Mouse (Mus musculus) neural tube, embryonic 14.5 days (tissue): ENCODE measurements around the gene Ednra. TPM values are rescaled to one million over a fixed set of nuclear protein-coding genes. Genes with fewer than 3 reads are reported as not detected.

Experiments used
- ATAC-seq: fragments of 200-750 bp; cut with Nextera tagmentation; 2 replicates; pipeline ENCODE4 v1.8.0; 2017; ENCODE audit warnings: low read depth, mild to moderate bottlenecking, moderate TSS enrichment, moderate library complexity
- H3K27ac ChIP-seq: fragments of 300-500 bp; sonication (generic); 2 replicates; pipeline ENCODE4 v1.5.1; 2014; ENCODE audit warnings: low read depth, mild to moderate bottlenecking, control low read depth, low read length, moderate library complexity, mixed read lengths
- H3K27me3 ChIP-seq: fragments of 300-500 bp; sonication (generic); 2 replicates; pipeline ENCODE4 v1.6.1; 2014; ENCODE audit warnings: low read length; ENCODE audit not compliant: control insufficient read depth, insufficient read depth
- H3K36me3 ChIP-seq: fragments of 300-500 bp; sonication (generic); 2 replicates; pipeline ENCODE4 v1.6.1; 2014; ENCODE audit warnings: low read length, mixed read lengths; ENCODE audit not compliant: control insufficient read depth, insufficient read depth
- H3K4me1 ChIP-seq: fragments of 300-500 bp; sonication (generic); 2 replicates; pipeline ENCODE4 v1.6.1; 2014; ENCODE audit warnings: low read length; ENCODE audit not compliant: control insufficient read depth, insufficient read depth
- H3K4me2 ChIP-seq: fragments of 300-500 bp; sonication (generic); 2 replicates; pipeline ENCODE4 v1.6.1; 2014; ENCODE audit warnings: mild to moderate bottlenecking, low read depth, low read length, control low read depth
- H3K4me3 ChIP-seq: fragments of 300-500 bp; sonication (generic); 2 replicates; pipeline ENCODE4 v1.5.1; 2014; ENCODE audit warnings: low read depth, low read length, control low read depth, mixed read lengths
- H3K9ac ChIP-seq: fragments of 300-500 bp; sonication (generic); replicated peaks from 2 replicates; pipeline ENCODE4 v1.6.1; 2014; ENCODE audit warnings: low read depth, mild to moderate bottlenecking, control low read depth, low read length, mixed read lengths
- H3K9me3 ChIP-seq: fragments of 300-500 bp; sonication (generic); 2 replicates; pipeline ENCODE4 v1.6.1; 2016; ENCODE audit warnings: low read length; ENCODE audit not compliant: control insufficient read depth
- WGBS: fragments of 180-500 bp; shearing (Covaris S2); extraction: QIAGEN DNeasy Blood & Tissue Kit; methylation state at CpG from one replicate; pipeline ENCODE4 v1.1.7; 2014; 5-methylcytosine and 5-hydroxymethylcytosine counted together
- polyA plus RNA-seq: library from polyadenylated mRNA; unstranded; fragments of >200 nt; fragmentation: Nextera tagmentation; extraction: Ambion mirVana; gene quantifications from 2 replicates; pipeline ENCODE4 v1.2.1, GENCODE M21; 2014

Gene Ednra
- polyA plus RNA-seq, 1 experiment from 2014 or later: 7.0 TPM

GRCm38 (mm10) chr8:77732964-77733363 is 8.7 kb upstream of the Ednra start:
- H3K9ac ChIP-seq: no peak overlapping the region
- H3K9me3 ChIP-seq: peaks cover 3% of the 10 kb centered on the region; the same call in 1 of the 2 replicates
- H3K4me1 ChIP-seq: no peaks in the 10 kb centered on the region
- no peak for ATAC-seq
- no peaks in the 10 kb centered on the region for H3K27me3 ChIP-seq
- WGBS: 73% methylated on average over 3 of the region's 3 CpGs
- H3K27ac ChIP-seq: no peak overlapping the region
- H3K4me2 ChIP-seq: no peak overlapping the region
- H3K36me3 ChIP-seq: no peaks in the 10 kb centered on the region
- no peak overlapping the region for H3K4me3 ChIP-seq

GRCm38 (mm10) chr8:77725406-77725805 is 1.1 kb upstream of the Ednra start:
- H3K4me1 ChIP-seq: no peaks in the 10 kb centered on the region
- 83% methylated on average over 5 of the region's 5 CpGs for WGBS

GRCm38 (mm10) chr8:77723534-77724045 is 674 bp downstream of the Ednra start:
- peak overlapping the region; percentile 78 for H3K4me2 ChIP-seq
- H3K4me1 ChIP-seq: no peaks in the 10 kb centered on the region
- no peaks in the 10 kb centered on the region for H3K36me3 ChIP-seq
- peak; percentile 83 for ATAC-seq
- H3K9ac ChIP-seq: peak overlapping the region; percentile 47
- WGBS: 2% methylated on average over 16 of the region's 16 CpGs
- peak overlapping the region; percentile 58 for H3K27ac ChIP-seq
- no peaks in the 10 kb centered on the region for H3K9me3 ChIP-seq
- H3K4me3 ChIP-seq: peak overlapping the region; percentile 36
- peaks cover 4% of the 10 kb centered on the region; the same call in 1 of the 2 replicates for H3K27me3 ChIP-seq

More at GRCm38 (mm10) chr8:77725406-77725805, 1.1 kb upstream of the Ednra start:
- Histone ChIP-seq H3K36me3 (no peaks in the 10 kb centered on the region), H3K9me3 (no peaks in the 10 kb centered on the region), H3K9ac (no peak overlapping the region), H3K27me3 (peaks cover 4% of the 10 kb centered on the region; the same call in 1 of the 2 replicates), H3K4me2 (no peak overlapping the region), H3K27ac (no peak overlapping the region), H3K4me3 (no peak overlapping the region)
- no peak for ATAC-seq

- Histone ChIP-seq H3K36me3 (no peaks in the 10 kb centered on the region), H3K9me3 (no peaks in the 10 kb centered on the region), H3K9ac (no peak overlapping the region), H3K4me2 (peak overlapping the region; percentile 14; the same call in 1 of the 2 replicates), H3K4me3 (peak overlapping the region; percentile 36; the same call in 1 of the 2 replicates), H3K27me3 (peaks cover 4% of the 10 kb centered on the region; the same call in 1 of the 2 replicates), H3K27ac (no peak overlapping the region; the same call in 1 of the 2 replicates), H3K4me1 (no peaks in the 10 kb centered on the region)
- 93% methylated on average over 4 of the region's 4 CpGs for WGBS
- ATAC-seq: no peak
Observed at GRCm38 (mm10) chr8:77723018-77723417, 1.2 kb downstream of the Ednra start.

GRCm38 (mm10) chr8:77718933-77719332 is 5.3 kb downstream of the Ednra start:
- Histone ChIP-seq H3K27ac (no peak overlapping the region), H3K36me3 (no peaks in the 10 kb centered on the region), H3K9me3 (no peaks in the 10 kb centered on the region), H3K4me2 (no peak overlapping the region), H3K27me3 (no peaks in the 10 kb centered on the region), H3K9ac (no peak overlapping the region), H3K4me1 (no peaks in the 10 kb centered on the region), H3K4me3 (no peak overlapping the region)
- no peak for ATAC-seq
- 83% methylated on average over 2 of the region's 2 CpGs for WGBS

GRCm38 (mm10) chr8:77717036-77717435 is 7.2 kb downstream of the Ednra start:
- no peak overlapping the region for H3K27ac ChIP-seq
- WGBS: 64% methylated on average over 2 of the region's 2 CpGs
- no peaks in the 10 kb centered on the region for H3K4me1 ChIP-seq
- no peak overlapping the region for H3K9ac ChIP-seq
- no peaks in the 10 kb centered on the region for H3K9me3 ChIP-seq
- ATAC-seq: no peak
- no peaks in the 10 kb centered on the region for H3K36me3 ChIP-seq
- no peaks in the 10 kb centered on the region for H3K27me3 ChIP-seq
- no peak overlapping the region for H3K4me2 ChIP-seq
- no peak overlapping the region for H3K4me3 ChIP-seq

- Histone ChIP-seq H3K4me2 (no peak overlapping the region), H3K9me3 (no peaks in the 10 kb centered on the region), H3K4me1 (no peaks in the 10 kb centered on the region), H3K27ac (no peak overlapping the region), H3K36me3 (no peaks in the 10 kb centered on the region), H3K27me3 (no peaks in the 10 kb centered on the region), H3K4me3 (no peak overlapping the region), H3K9ac (no peak overlapping the region)
- ATAC-seq: no peak
- 77% methylated on average over 7 of the region's 7 CpGs for WGBS
Observed at GRCm38 (mm10) chr8:77714455-77714854, 9.8 kb downstream of the Ednra start.

- Histone ChIP-seq H3K36me3 (no peaks in the 10 kb centered on the region), H3K4me2 (no peak overlapping the region), H3K27me3 (no peaks in the 10 kb centered on the region), H3K4me1 (no peaks in the 10 kb centered on the region), H3K9ac (no peak overlapping the region), H3K9me3 (no peaks in the 10 kb centered on the region), H3K4me3 (no peak overlapping the region), H3K27ac (no peak overlapping the region)
- WGBS: 88% methylated on average over 5 of the region's 5 CpGs
- no peak for ATAC-seq
Observed at GRCm38 (mm10) chr8:77713688-77714087, 10.6 kb downstream of the Ednra start.

GRCm38 (mm10) chr8:77704768-77705167 is 19.5 kb downstream of the Ednra start:
- H3K36me3 ChIP-seq: no peaks in the 10 kb centered on the region
- 92% methylated on average over 4 of the region's 4 CpGs for WGBS
- no peak overlapping the region for H3K4me2 ChIP-seq
- H3K4me3 ChIP-seq: no peak overlapping the region
- H3K4me1 ChIP-seq: no peaks in the 10 kb centered on the region
- H3K9me3 ChIP-seq: no peaks in the 10 kb centered on the region
- ATAC-seq: no peak
- no peak overlapping the region for H3K9ac ChIP-seq
- H3K27me3 ChIP-seq: no peaks in the 10 kb centered on the region
- H3K27ac ChIP-seq: no peak overlapping the region
